Mouse (Mus musculus) cerebellum, adult 9-10 months (tissue): Measurements from ENCODE around the gene Apip.

Experiments used
- DNase-seq: peaks from one replicate; pipeline ENCODE4 v3.0.0; 2022

Apip gene

DNA sequence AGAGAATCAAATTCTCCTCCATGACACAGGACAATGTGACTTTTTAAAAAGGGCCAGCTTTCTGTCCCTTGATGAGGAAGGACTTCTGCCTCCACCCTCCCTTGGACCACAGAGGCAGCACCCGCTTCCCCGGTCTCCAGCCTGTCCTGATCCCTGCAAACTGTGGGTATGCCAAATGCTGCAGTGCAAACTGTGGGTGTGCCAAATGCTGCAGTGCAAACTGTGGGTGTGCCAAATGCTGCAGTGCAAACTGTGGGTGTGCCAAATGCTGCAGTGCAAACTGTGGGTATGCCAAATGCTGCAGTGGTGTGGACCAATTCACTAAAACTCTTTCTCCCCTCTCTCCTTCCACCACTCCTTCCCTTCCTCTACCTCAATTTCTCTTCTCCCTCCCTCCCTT, 32.7 kb downstream of the Apip start:
- no peak for DNase-seq

DNA sequence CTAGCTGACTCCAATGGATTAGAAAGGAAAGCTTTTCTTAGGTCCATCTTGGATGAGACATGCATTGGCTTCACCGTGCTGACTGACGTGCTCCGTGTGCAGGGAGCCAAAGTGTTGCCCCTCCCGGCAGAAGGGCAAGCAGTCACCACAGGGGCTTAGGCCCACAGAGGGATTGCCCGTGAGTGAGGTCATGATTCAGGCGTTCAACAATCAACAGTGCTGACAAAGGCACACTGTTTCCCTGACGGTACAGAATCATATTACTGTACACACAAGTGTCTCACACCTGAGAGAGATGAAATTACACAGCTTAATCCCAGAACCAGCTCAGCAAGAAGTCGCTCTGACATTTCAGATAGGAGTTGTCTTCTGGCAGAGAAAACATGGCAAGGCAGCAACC, 38.2 kb downstream of the Apip start:
- DNase-seq, result no peak

GRCm38 (mm10) chr2:103117212-103117611, 43.7 kb downstream of the Apip start:
- no peak for DNase-seq

DNA sequence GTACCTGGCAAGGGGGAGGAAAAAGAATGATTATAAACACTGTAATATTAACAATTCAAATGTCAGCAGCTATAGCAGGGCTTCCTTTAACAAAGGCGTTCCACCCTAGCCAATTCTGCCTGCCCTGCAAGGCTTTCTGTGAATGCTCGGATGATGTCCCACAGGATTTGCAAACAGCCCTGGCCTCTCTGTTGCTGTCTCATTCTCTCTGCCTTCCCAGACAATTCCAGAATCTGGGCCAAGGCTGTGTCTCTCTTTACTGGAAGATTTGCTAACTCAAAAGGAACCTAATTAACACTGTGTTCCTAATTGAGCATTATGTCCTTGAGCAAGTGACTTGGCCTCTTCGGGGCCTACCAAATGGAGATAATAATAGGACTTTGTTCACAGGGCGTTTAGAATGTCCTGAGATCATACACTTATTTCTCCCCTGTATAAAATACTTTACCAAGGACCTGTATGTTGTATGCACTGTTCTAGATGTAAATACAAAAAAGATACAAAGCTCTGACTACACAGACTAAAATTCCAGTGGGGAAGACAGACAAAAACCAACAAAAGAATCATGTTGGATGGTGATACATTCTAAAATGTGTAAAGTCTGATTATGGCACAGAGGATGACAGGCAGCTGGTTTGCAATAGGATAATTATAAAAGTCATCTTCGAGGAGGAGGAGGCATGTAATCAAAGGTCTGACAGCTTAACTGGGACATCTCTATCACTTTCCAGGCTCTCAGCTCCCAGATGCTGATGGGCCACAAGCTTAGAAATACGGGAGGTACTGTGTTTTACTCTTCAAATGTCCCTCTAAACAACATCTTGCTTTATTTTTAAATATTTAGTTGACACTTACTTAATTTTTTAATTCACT, 45.1 kb downstream of the Apip start:
- DNase-seq, result peak; percentile 6

GRCm38 (mm10) chr2:103119197-103119854, 45.9 kb downstream of the Apip start:
- DNase-seq, result no peak

DNA sequence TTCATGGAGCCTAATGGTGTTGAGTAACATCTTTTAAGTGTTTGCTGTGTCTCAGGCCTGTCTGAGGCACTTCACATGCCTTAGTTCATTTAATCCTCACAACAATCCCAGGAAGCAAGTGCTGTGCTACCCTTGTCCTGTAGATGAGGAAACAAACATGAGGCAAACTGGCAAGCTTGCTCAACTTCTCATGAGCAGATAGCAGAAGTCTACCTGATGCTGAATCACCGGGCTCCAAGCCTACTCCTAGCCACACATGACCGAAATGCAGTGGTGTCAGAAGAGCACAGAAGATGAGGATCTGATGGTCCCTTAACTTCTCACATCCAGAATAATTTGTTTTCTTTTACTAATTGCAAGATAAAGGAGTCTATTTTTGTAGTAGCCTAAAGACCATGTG, 56.2 kb downstream of the Apip start:
- no peak for DNase-seq

- DNase-seq, result no peak
Observed at GRCm38 (mm10) chr2:103131145-103131544, 57.7 kb downstream of the Apip start.

GRCm38 (mm10) chr2:103138529-103139265, 65.2 kb downstream of the Apip start:
- no peak for DNase-seq
